Mouse (Mus musculus): ENCODE measurements around the gene Terb2. TPM values are rescaled to one million over a fixed set of nuclear protein-coding genes. Genes with fewer than 3 reads are reported as not detected.

Gene Terb2
- total and polyA plus RNA-seq, 3 experiments: not detected

GRCm38 (mm10) chr2:122221798-122222197, 35.7 kb downstream of the Terb2 start:
- peak overlapping the region in 1 of 2 experiments; percentile 19; a peak in 2 of 4 replicates for H3K4me3 ChIP-seq (ENCODE audit: control insufficient read depth in 1 of 2, insufficient read depth in 1 of 2, low read depth in 2 of 2, low read length in 2 of 2)
- peak; percentile 66 for DNase-seq (ENCODE audit: low read depth, low spot score)
- peak overlapping the region; percentile 31; the same call in 1 of the 2 replicates for H3K9ac ChIP-seq (ENCODE audit: control insufficient read depth, low read depth, low read length, poor library complexity, severe bottlenecking)
- H3K4me1 ChIP-seq (ENCODE audit: control insufficient read depth in 1 of 2, insufficient read depth in 2 of 2, low read length in 2 of 2): peaks cover 18 to 32% of the 10 kb centered on the region in 2 experiments
- peak overlapping the region; percentile 73 for H3K27ac ChIP-seq (ENCODE audit: control insufficient read depth, low read depth, low read length)
- no peaks in the 10 kb centered on the region for H3K9me3 ChIP-seq (replicated peaks; ENCODE audit: insufficient read depth, low read length)
- peaks cover 0 to 32% of the 10 kb centered on the region in 2 experiments; a peak in 2 of 4 replicates for H3K36me3 ChIP-seq (ENCODE audit: control insufficient read depth in 1 of 2, insufficient read depth in 2 of 2, low read length in 2 of 2)
- no peak for TF ChIP-seq USF1 (IDR thresholded peaks at IDR 0.05; ENCODE audit: low read depth, low read length)
- no peak; a peak in 1 of 6 replicates for TF ChIP-seq CTCF (IDR thresholded peaks at IDR 0.05 in 2 of 3, conservative IDR thresholded peaks at IDR 0.05 in 1 of 3; ENCODE audit: control insufficient read depth in 1 of 3, insufficient read depth in 1 of 3, low read depth in 2 of 3, low read length in 3 of 3, poor library complexity in 1 of 3, severe bottlenecking in 1 of 3)
- no peak for TF ChIP-seq ZMIZ1 (IDR thresholded peaks at IDR 0.05; ENCODE audit: low read depth, low read length)
- TF ChIP-seq ZNF384 (IDR thresholded peaks at IDR 0.05; ENCODE audit: low read depth, low read length): no peak
- TF ChIP-seq MAZ (IDR thresholded peaks at IDR 0.05; ENCODE audit: low read depth, low read length): no peak
- H3K79me2 ChIP-seq (ENCODE audit: control insufficient read depth, insufficient read depth, low read length, poor library complexity): no peaks in the 10 kb centered on the region
- no peaks in the 10 kb centered on the region for H3K27me3 ChIP-seq (ENCODE audit: control insufficient read depth in 1 of 2, insufficient read depth in 2 of 2, low read length in 2 of 2)

GRCm38 (mm10) chr2:122222272-122222671, 36.2 kb downstream of the Terb2 start:
- Histone ChIP-seq H3K9me3 (replicated peaks; ENCODE audit: insufficient read depth, low read length) (no peaks in the 10 kb centered on the region), H3K27me3 (ENCODE audit: control insufficient read depth in 1 of 2, insufficient read depth in 2 of 2, low read length in 2 of 2) (no peaks in the 10 kb centered on the region), H3K79me2 (ENCODE audit: control insufficient read depth, insufficient read depth, low read length, poor library complexity) (no peaks in the 10 kb centered on the region), H3K36me3 (ENCODE audit: control insufficient read depth in 1 of 2, insufficient read depth in 2 of 2, low read length in 2 of 2) (peaks cover 0 to 32% of the 10 kb centered on the region in 2 experiments; a peak in 2 of 4 replicates), H3K9ac (ENCODE audit: control insufficient read depth, low read depth, low read length, poor library complexity, severe bottlenecking) (no peak overlapping the region), H3K4me3 (ENCODE audit: control insufficient read depth in 1 of 2, insufficient read depth in 1 of 2, low read depth in 2 of 2, low read length in 2 of 2) (peak overlapping the region in 1 of 2 experiments; percentile 24; a peak in 2 of 4 replicates), H3K27ac (ENCODE audit: control insufficient read depth, low read depth, low read length) (peak overlapping the region; percentile 73), H3K4me1 (ENCODE audit: control insufficient read depth in 1 of 2, insufficient read depth in 2 of 2, low read length in 2 of 2) (peaks cover 18 to 32% of the 10 kb centered on the region in 2 experiments)
- DNase-seq (ENCODE audit: low read depth, low spot score): peak; percentile 78
- TF ChIP-seq RCOR1 (IDR thresholded peaks at IDR 0.05; ENCODE audit: low read depth, low read length) (peak; percentile 98), MXI1 (IDR thresholded peaks at IDR 0.05; ENCODE audit: low read depth, low read length) (0 out of 2 replicates have a peak, but pooled peaks have one; percentile 50), SIN3A (IDR thresholded peaks at IDR 0.05; ENCODE audit: low read length) (peak; percentile 69), BHLHE40 (IDR thresholded peaks at IDR 0.05; ENCODE audit: borderline replicate concordance, low read depth, low read length) (peak; percentile 46; the same call in 1 of the 2 replicates), HCFC1 (IDR thresholded peaks at IDR 0.05; ENCODE audit: low read depth, low read length) (peak; percentile 51), TCF12 (IDR thresholded peaks at IDR 0.05; ENCODE audit: low read depth, low read length) (peak; percentile 81), TAL1 (IDR thresholded peaks at IDR 0.05; ENCODE audit: low read length) (peak; percentile 57), MYB (IDR thresholded peaks at IDR 0.05; ENCODE audit: low read depth, low read length) (peak; percentile 57; the same call in 1 of the 2 replicates), ELF1 (IDR thresholded peaks at IDR 0.05; ENCODE audit: low read depth, low read length) (peak; percentile 35; the same call in 1 of the 2 replicates), MAX (IDR thresholded peaks at IDR 0.05; ENCODE audit: low read length) (no peak; the same call in 1 of the 2 replicates), MAFK (IDR thresholded peaks at IDR 0.05; ENCODE audit: borderline replicate concordance, low read depth, low read length) (peak; percentile 52; the same call in 1 of the 2 replicates), POLR2AphosphoS2 (IDR thresholded peaks at IDR 0.05; ENCODE audit: low read length) (no peak), CHD1 (IDR thresholded peaks at IDR 0.05; ENCODE audit: low read depth, low read length) (no peak; the same call in 1 of the 2 replicates), GATA1 (IDR thresholded peaks at IDR 0.05; ENCODE audit: low read depth, low read length) (peak; percentile 87), EP300 (IDR thresholded peaks at IDR 0.05; ENCODE audit: low read depth in 1 of 2, low read length in 2 of 2) (peak; percentile 85 to 86; a peak in 3 of 4 replicates), ZC3H11A (IDR thresholded peaks at IDR 0.05; ENCODE audit: low read depth, low read length) (0 out of 2 replicates have a peak, but pooled peaks have one; percentile 1), ETS1 (IDR thresholded peaks at IDR 0.05; ENCODE audit: low read depth, low read length) (peak; percentile 74), CTCF (IDR thresholded peaks at IDR 0.05 in 2 of 3, conservative IDR thresholded peaks at IDR 0.05 in 1 of 3; ENCODE audit: control insufficient read depth in 1 of 3, insufficient read depth in 1 of 3, low read depth in 2 of 3, low read length in 3 of 3, poor library complexity in 1 of 3, severe bottlenecking in 1 of 3) (no peak), USF2 (IDR thresholded peaks at IDR 0.05; ENCODE audit: borderline replicate concordance in 1 of 2, insufficient read depth in 1 of 2, low read depth in 1 of 2, low read length in 2 of 2) (no peak), ZKSCAN1 (IDR thresholded peaks at IDR 0.05; ENCODE audit: low read depth, low read length) (no peak)

All from MEL (cell line).